Mouse (Mus musculus) adrenal gland, postnatal 36 days (tissue): ENCODE results near the gene Sav1. TPM values are rescaled to one million over a fixed set of nuclear protein-coding genes. Genes with fewer than 3 reads are reported as not detected.

Source experiments
- DNase-seq, 2 experiments: peaks; one replicate each; pipeline ENCODE4 v3.0.0; 2021; ENCODE audit warnings: mixed read lengths in 1 of 2
- total RNA-seq, 2 experiments: library from RNA; stranded (reverse); gene quantifications; 2 replicates each; pipeline ENCODE4 v1.2.3; 2021

The Sav1 gene
- total RNA-seq, 2 experiments from 2014 or later = 47.0 to 57.7 TPM

DNA sequence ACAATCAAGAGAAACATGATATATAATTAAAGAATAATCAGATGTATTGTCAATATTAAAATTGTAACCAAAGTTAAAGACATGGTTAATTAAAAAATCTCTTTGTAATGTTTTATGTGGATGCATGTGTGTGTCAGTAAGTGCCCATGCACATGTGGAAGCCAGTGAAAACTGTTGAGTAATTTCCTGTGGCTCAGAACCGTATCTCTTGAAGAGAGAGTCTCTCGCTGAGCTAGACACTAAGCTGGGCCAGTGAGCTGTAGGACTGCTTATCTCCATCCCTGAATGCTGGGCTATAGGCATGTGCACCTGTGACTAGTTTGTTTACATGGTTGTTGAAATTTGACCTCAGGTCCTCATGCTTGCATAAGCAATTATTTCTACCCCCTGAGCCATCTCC, 29.4 kb downstream of the Sav1 start:
- no peak for DNase-seq

GRCm38 (mm10) chr12:69947502-69947901, 39.3 kb downstream of the Sav1 start:
- DNase-seq = no peak

- DNase-seq = no peak
Observed at GRCm38 (mm10) chr12:69945861-69946260, 40.9 kb downstream of the Sav1 start.

DNA sequence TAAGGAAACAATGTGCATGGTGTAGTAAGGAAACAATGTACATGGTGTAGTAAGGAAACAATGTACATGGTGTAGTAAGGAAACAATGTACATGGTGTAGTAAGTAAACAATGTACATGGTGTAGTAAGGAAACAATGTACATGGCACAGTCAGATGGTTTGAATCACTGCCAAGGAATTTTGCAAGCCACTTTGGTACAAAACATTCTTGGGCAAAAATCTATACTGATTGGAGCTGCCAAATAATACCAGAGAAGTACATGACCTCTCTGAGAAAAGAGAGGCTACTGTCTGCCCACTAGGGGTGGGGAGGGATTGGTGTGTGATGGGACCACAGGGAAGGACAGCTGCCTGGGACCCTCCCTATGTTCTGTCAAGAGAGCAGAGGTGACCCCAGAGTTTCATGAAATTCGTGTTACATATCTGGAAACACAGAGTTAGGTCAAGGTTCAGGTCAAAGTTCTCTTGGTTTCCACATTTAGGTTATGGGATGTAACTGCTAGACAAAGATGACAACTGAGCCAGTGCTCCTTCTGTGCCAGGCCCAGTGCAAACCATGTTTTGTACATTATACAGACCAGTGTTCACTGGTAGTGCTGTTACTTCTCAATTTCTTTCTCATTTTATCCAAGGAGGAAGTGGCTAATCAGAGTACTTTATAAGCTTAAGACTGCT, 45.0 kb downstream of the Sav1 start:
- DNase-seq = no peak

- no peak for DNase-seq
Observed at GRCm38 (mm10) chr12:69939291-69939690, 47.5 kb downstream of the Sav1 start.

GRCm38 (mm10) chr12:69937731-69938130, 49.1 kb downstream of the Sav1 start:
- DNase-seq = no peak

DNA sequence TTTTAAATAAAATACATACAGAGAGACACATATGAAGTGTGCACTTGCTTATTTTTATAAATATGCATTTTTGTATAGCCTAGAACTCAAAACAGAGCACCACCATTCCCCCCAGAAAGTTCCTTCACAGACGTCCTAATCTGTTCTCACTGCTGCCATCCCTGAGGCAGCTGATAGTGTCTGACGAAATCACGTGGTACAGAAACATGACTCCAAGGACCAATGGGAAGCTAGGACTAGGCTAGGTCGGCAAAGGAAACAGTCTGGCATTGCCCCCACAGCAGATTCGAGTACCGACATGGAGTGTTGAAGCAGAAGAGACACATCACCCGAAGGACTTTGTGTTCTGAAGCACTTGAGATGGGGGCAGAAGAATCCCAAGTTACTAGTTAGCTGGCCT, 60.1 kb downstream of the Sav1 start:
- DNase-seq = no peak

DNA sequence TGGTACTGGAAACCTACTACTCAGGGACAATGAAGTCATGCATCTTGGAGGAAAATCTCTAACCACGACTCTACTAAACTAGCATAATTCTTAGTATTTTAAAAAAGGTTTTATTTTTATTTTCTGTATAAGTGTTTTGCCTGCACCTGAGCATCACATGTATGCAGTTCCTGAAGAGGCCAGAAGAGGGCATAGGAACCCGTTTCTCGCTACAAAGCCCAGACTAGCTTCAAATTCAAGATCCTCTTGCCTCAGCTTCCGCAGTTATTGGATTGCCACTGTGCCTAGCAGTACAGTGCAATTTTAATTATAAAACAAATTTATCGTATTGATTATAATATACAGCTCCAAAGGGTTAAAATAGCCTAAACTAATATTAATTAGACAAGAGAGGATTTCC, 62.8 kb downstream of the Sav1 start:
- peak; percentile 21 to 33 for DNase-seq

GRCm38 (mm10) chr12:69923603-69924002, 63.2 kb downstream of the Sav1 start:
- DNase-seq = no peak

- no peak for DNase-seq
Observed at GRCm38 (mm10) chr12:69923128-69923527, 63.7 kb downstream of the Sav1 start.

DNA sequence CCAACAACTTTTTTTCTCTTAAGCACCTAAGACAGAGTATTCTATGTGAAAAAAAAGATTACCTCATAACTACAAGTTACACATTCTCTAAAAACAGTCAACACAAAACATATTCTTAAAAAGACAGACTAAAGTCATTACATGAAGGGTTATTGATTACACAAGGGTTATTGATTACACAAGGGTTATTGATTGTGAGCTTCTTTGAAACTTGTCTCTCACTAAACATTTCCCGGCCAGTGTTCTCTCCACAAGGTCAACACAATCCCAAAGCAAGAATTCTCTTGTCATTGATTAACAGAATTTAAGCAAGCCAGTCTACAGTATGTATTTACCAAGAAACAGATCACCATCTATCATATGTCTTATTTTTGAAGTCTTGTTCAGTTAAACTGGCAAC, 64.7 kb downstream of the Sav1 start:
- DNase-seq = no peak

DNA sequence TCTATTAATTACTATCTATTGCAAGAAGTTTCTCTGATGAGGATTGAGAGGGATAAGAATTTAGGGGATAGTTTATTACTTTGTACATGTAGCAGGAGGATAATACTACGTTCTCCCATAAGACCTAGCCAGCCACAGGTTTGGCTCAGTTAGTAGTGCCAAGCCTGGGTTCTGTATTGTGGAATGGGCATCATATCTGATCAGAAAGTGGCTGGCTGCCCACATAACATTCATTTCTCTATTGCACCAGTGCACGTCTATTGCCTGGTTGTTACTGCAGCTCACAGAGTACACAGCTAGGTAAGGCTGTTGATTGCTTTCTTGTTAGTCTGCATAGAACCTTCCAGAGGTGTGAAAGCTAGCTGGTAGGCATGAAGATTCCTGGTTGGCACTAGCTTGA, 68.9 kb downstream of the Sav1 start:
- DNase-seq = no peak

Other genes with a start within 250 kb of the Sav1 start
- 1 to 10 TPM; 1.2 to 1.4 TPM for gene Cdkl1, start 195.7 kb downstream of the Sav1 start, total RNA-seq
- 1 to 10 TPM; 4.1 to 5.1 TPM for gene Atl1, start 94.4 kb downstream of the Sav1 start, total RNA-seq
- 10 to 100 TPM; 31.4 to 34.5 TPM for gene Map4k5, start 93.8 kb downstream of the Sav1 start, total RNA-seq
- gene Nin, start 126.7 kb upstream of the Sav1 start, total RNA-seq = 10 to 100 TPM; 31.2 to 39.4 TPM
- not detected for gene Abhd12b, start 167.1 kb upstream of the Sav1 start, total RNA-seq
- 100 to 1,000 TPM; 128 to 179 TPM for gene Pygl, start 244.5 kb upstream of the Sav1 start, total RNA-seq